Mouse (Mus musculus): Measurements from ENCODE around the gene Dcdc2b. TPM values are rescaled to one million over a fixed set of nuclear protein-coding genes. Genes with fewer than 3 reads are reported as not detected.

The Dcdc2b gene
- polyA plus RNA-seq (2012; rRNA removed), result 0.60 and 0.62 TPM in 2 replicates

DNA sequence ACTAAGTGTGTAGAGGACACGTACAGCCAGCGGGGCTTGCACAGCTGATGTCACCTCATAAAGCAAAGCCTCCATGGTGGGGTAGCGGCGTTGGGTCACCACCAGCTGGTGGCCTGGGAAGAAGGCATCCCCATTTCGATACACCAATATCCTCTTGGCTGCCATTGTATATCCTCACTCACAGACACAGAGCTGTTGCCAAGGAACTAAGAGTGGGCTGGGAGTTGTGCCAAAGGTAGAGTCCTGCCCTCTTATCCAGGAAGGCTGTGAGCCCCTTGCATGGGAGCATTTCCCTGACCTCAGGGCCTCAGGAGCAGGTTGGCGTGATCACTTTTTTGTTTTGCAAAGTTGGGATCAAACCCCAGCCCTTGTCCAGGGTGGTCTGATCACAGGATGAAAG is at the start of gene Dcdc2b:
Gene Dcdc2b (minus strand): TSS at position 165 of the 400 bp plus-strand sequence.

GRCm38 (mm10) chr4:129640638-129641467 is 26.8 kb upstream of the Dcdc2b start, which contains the start of gene Txlna:
Gene Txlna, minus strand, starts transcription at chr4:129641065.

DNA sequence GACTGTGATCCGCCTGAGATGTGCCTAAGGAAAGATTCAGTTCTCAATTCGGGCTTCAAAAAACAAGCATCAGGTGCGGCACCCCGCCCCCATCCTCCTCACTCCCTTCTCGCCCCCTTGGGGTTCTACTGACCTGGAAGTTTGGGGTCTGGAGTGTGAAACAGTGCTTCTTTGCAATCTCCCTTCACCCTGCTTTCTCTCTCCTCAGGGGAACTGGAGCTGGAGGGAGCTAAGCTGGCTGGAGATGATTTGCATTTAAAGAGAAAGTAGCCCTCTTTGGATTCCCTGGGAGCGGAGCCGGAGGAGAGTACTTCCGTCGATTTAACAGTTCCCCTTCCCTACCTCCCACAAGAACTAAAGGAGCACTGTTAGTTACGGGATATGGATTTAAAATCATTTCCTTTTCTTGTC is 9.6 kb upstream of the Dcdc2b start, which contains the start of gene Ccdc28b:
Gene Ccdc28b (minus strand): TSS at position 267 of the 411 bp plus-strand sequence.

DNA sequence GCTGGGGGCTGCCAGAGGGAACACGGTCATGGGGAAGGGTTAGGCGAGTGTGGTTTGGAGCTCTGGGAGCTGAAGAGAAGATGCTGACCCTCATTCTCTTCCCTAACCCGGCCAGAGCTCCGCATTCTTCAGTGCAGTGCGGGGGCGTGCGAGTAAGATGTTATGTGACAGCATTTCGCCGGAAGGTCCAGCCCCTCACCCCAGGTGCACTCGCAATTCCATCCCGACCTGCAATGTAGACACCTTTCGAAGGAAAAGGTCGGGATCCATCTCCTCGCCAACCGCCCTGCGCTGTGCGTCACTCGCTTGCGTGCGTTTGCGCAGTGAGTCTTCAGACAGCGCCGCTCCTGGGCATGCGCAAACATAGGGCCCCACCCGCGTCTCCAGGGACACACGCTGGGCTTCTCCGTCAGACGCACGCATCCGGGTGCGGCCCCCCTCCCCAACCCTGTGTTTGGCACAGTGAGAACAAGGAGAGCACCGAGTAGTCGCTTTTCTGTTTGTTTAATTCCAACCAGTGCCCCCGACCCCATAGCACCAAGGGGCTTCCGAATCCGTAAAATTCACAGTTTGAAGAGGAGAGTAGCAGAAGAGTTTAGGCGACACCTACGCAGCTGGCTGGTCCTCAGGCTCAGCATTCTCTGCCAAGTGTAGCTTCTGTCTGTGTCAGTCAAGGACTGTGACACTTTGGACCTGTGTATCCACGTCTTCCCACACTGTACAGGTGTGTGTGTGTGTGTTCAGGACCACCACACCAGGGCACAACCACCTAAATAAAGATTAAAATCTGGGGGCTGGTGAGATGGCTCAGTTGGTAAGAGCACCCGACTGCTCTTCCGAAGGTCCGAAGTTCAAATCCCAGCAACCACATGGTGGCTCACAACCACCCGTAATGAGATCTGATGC is 5.0 kb upstream of the Dcdc2b start, which contains the start of gene Iqcc:
Gene Iqcc (minus strand): TSS at position 314 of the 906 bp plus-strand sequence.

GRCm38 (mm10) chr4:129600233-129601158 is 13.6 kb downstream of the Dcdc2b start, which contains the start of the genes Eif3i and Tmem234:
Gene Eif3i, minus strand, starts transcription at chr4:129600648.
Gene Tmem234, plus strand, starts transcription at chr4:129600668.

DNA sequence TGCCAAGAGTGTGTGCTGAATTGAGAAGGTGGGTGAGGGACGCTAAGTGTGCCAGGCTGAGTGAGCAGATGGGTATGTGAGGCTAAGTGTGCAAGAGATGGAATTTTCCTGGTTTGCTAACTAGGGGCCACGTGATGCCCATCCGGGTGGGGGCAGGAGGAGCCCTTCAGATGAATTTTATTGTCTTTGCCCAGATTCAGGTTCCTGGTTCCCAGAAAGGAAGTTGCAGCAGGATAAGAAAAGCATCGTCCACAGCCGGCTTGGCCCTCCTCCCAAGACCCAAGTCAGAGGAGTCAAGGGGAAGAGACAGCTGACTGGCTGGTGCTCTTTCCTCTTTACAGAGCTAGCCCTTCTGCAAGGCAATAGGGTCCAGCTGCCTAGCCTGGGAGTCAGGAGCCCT is 35.6 kb downstream of the Dcdc2b start, which contains the start of gene Fam167b:
Gene Fam167b (minus strand): TSS at position 84 of the 400 bp plus-strand sequence.

DNA sequence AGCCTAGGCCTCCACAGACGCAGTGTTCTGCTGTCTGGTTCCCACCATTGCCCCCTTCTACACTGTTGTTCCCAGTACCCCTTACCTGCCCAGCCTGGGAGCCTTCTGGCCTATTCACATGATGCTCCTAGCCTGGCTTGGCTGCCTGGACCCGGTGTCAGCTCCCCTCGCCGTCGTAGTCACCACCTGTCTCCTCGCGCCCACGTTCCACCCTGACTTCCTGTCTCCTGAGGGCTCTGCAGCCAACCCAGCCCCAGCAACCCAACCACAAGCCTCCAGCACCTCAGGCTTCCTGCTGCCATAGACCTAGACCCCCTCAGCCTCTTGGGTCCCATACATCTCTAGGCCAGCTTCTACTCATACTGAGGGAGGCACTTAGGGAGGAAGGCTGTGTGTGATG is 40.6 kb downstream of the Dcdc2b start, which contains the start of gene Lck:
Gene Lck (minus strand): TSS at position 212 of the 400 bp plus-strand sequence.

Other genes starting within 250 kb of the Dcdc2b start
- 2.6 TPM in 2 replicates for gene Zbtb8a, start 236.1 kb downstream of the Dcdc2b start, polyA plus RNA-seq (2012; rRNA removed)
- gene Zbtb8b, start 173.4 kb downstream of the Dcdc2b start, polyA plus RNA-seq (2012; rRNA removed), result 1.6 and 1.8 TPM in 2 replicates
- gene Bsdc1, start 152.7 kb downstream of the Dcdc2b start, polyA plus RNA-seq (2012; rRNA removed), result 28.2 and 28.8 TPM in 2 replicates
- gene Tssk3, start 123.2 kb downstream of the Dcdc2b start, polyA plus RNA-seq (2012; rRNA removed), result not detected in 2 replicates
- 0.38 and 0.53 TPM in 2 replicates for gene Fam229a, start 123.1 kb downstream of the Dcdc2b start, polyA plus RNA-seq (2012; rRNA removed)
- 36.7 and 37.6 TPM in 2 replicates for gene Marcksl1, start 100.7 kb downstream of the Dcdc2b start, polyA plus RNA-seq (2012; rRNA removed)
- gene Hdac1, start 71.5 kb downstream of the Dcdc2b start, polyA plus RNA-seq (2012; rRNA removed), result 54.0 and 56.1 TPM in 2 replicates
- 3.4 and 3.7 TPM in 2 replicates for gene Lck, start 40.6 kb downstream of the Dcdc2b start, polyA plus RNA-seq (2012; rRNA removed)
- gene Fam167b, start 35.7 kb downstream of the Dcdc2b start, polyA plus RNA-seq (2012; rRNA removed), result 14.7 and 17.7 TPM in 2 replicates
- 168 and 178 TPM in 2 replicates for gene Eif3i, start 13.6 kb downstream of the Dcdc2b start, polyA plus RNA-seq (2012; rRNA removed)
- gene Tmem234, start 13.6 kb downstream of the Dcdc2b start, polyA plus RNA-seq (2012; rRNA removed), result 61.2 and 61.3 TPM in 2 replicates
- 5.4 and 6.6 TPM in 2 replicates for gene Iqcc, start 4.8 kb upstream of the Dcdc2b start, polyA plus RNA-seq (2012; rRNA removed)
- 13.5 and 15.0 TPM in 2 replicates for gene Ccdc28b, start 9.7 kb upstream of the Dcdc2b start, polyA plus RNA-seq (2012; rRNA removed)
- gene Txlna, start 26.8 kb upstream of the Dcdc2b start, polyA plus RNA-seq (2012; rRNA removed), result 12.8 and 13.9 TPM in 2 replicates
- gene Kpna6, start 58.5 kb upstream of the Dcdc2b start, polyA plus RNA-seq (2012; rRNA removed), result 8.6 and 9.1 TPM in 2 replicates
- gene Tmem39b, start 82.6 kb upstream of the Dcdc2b start, polyA plus RNA-seq (2012; rRNA removed), result 7.4 and 7.7 TPM in 2 replicates
- 8.8 and 9.2 TPM in 2 replicates for gene Khdrbs1, start 128.0 kb upstream of the Dcdc2b start, polyA plus RNA-seq (2012; rRNA removed)
- gene Ptp4a2, start 197.0 kb upstream of the Dcdc2b start, polyA plus RNA-seq (2012; rRNA removed), result 36.1 and 40.3 TPM in 2 replicates